Mouse (Mus musculus): Measurements from ENCODE around the gene Lipe. TPM values are rescaled to one million over a fixed set of nuclear protein-coding genes. Genes with fewer than 3 reads are reported as not detected.

Gene Lipe
- total and polyA plus RNA-seq, 3 experiments: 4.5 to 15.4 TPM; not detected in 1

- no peaks in the 10 kb centered on the region for H3K36me3 ChIP-seq (ENCODE audit: control insufficient read depth in 1 of 2, insufficient read depth in 2 of 2, low read length in 2 of 2)
- no peak overlapping the region for H3K4me3 ChIP-seq (ENCODE audit: control insufficient read depth in 1 of 2, insufficient read depth in 1 of 2, low read depth in 2 of 2, low read length in 2 of 2)
- no peaks in the 10 kb centered on the region for H3K27me3 ChIP-seq (ENCODE audit: control insufficient read depth in 1 of 2, insufficient read depth in 2 of 2, low read length in 2 of 2)
- no peaks in the 10 kb centered on the region for H3K9me3 ChIP-seq (replicated peaks; ENCODE audit: insufficient read depth, low read length)
- TF ChIP-seq MXI1 (IDR thresholded peaks at IDR 0.05; ENCODE audit: low read depth, low read length) (no peak), RAD21 (IDR thresholded peaks at IDR 0.05; ENCODE audit: low read depth, low read length) (no peak), SIN3A (IDR thresholded peaks at IDR 0.05; ENCODE audit: low read length) (no peak), MEF2A (IDR thresholded peaks at IDR 0.05; ENCODE audit: extremely low read depth, insufficient replicate concordance, low read depth, low read length, poor library complexity, severe bottlenecking) (no peak), NRF1 (IDR thresholded peaks at IDR 0.05; ENCODE audit: insufficient read depth, low read depth, low read length, poor library complexity, severe bottlenecking) (no peak), MAZ (IDR thresholded peaks at IDR 0.05; ENCODE audit: low read depth, low read length) (no peak), MAFK (IDR thresholded peaks at IDR 0.05; ENCODE audit: borderline replicate concordance, low read depth, low read length) (no peak), HCFC1 (IDR thresholded peaks at IDR 0.05; ENCODE audit: low read depth, low read length) (no peak), GABPA (IDR thresholded peaks at IDR 0.05; ENCODE audit: low read depth, low read length) (no peak), TAL1 (IDR thresholded peaks at IDR 0.05; ENCODE audit: low read length) (no peak), TBP (IDR thresholded peaks at IDR 0.05; ENCODE audit: low read depth, low read length) (no peak), ZKSCAN1 (IDR thresholded peaks at IDR 0.05; ENCODE audit: low read depth, low read length) (no peak), CHD1 (IDR thresholded peaks at IDR 0.05; ENCODE audit: low read depth, low read length) (no peak), MAX (IDR thresholded peaks at IDR 0.05; ENCODE audit: low read length) (no peak), GATA1 (IDR thresholded peaks at IDR 0.05; ENCODE audit: low read depth, low read length) (no peak), TCF12 (IDR thresholded peaks at IDR 0.05; ENCODE audit: low read depth, low read length) (no peak)
- no peaks in the 10 kb centered on the region for H3K79me2 ChIP-seq (ENCODE audit: control insufficient read depth, insufficient read depth, low read length, poor library complexity)
- no peak overlapping the region for H3K9ac ChIP-seq (ENCODE audit: control insufficient read depth, low read depth, low read length, poor library complexity, severe bottlenecking)
- DNase-seq (ENCODE audit: low read depth, low spot score): no peak
- no peak overlapping the region for H3K27ac ChIP-seq (ENCODE audit: control insufficient read depth, low read depth, low read length)
- 0 out of 4 replicates have a peak, but pooled peaks cover 0 to 3% of the 10 kb centered on the region in 2 experiments for H3K4me1 ChIP-seq (ENCODE audit: control insufficient read depth in 1 of 2, insufficient read depth in 2 of 2, low read length in 2 of 2)
Observed at GRCm38 (mm10) chr7:25367632-25368293, 30.7 kb downstream of the Lipe start.

GRCm38 (mm10) chr7:25365937-25366625 is 32.4 kb downstream of the Lipe start:
- Histone ChIP-seq H3K9me3 (replicated peaks; ENCODE audit: insufficient read depth, low read length) (no peaks in the 10 kb centered on the region), H3K36me3 (ENCODE audit: control insufficient read depth in 1 of 2, insufficient read depth in 2 of 2, low read length in 2 of 2) (no peaks in the 10 kb centered on the region), H3K27me3 (ENCODE audit: control insufficient read depth in 1 of 2, insufficient read depth in 2 of 2, low read length in 2 of 2) (no peaks in the 10 kb centered on the region), H3K79me2 (ENCODE audit: control insufficient read depth, insufficient read depth, low read length, poor library complexity) (no peaks in the 10 kb centered on the region), H3K4me3 (ENCODE audit: control insufficient read depth in 1 of 2, insufficient read depth in 1 of 2, low read depth in 2 of 2, low read length in 2 of 2) (no peak overlapping the region), H3K4me1 (ENCODE audit: control insufficient read depth in 1 of 2, insufficient read depth in 2 of 2, low read length in 2 of 2) (no peaks in the 10 kb centered on the region), H3K9ac (ENCODE audit: control insufficient read depth, low read depth, low read length, poor library complexity, severe bottlenecking) (no peak overlapping the region), H3K27ac (ENCODE audit: control insufficient read depth, low read depth, low read length) (no peak overlapping the region)
- TF ChIP-seq ZMIZ1 (IDR thresholded peaks at IDR 0.05; ENCODE audit: low read depth, low read length): no peak
- TF ChIP-seq NRF1 (IDR thresholded peaks at IDR 0.05; ENCODE audit: insufficient read depth, low read depth, low read length, poor library complexity, severe bottlenecking): no peak
- TF ChIP-seq TBP (IDR thresholded peaks at IDR 0.05; ENCODE audit: low read depth, low read length): no peak
- TF ChIP-seq BHLHE40 (IDR thresholded peaks at IDR 0.05; ENCODE audit: borderline replicate concordance, low read depth, low read length): no peak
- no peak for TF ChIP-seq GABPA (IDR thresholded peaks at IDR 0.05; ENCODE audit: low read depth, low read length)
- no peak for TF ChIP-seq POLR2A (IDR thresholded peaks at IDR 0.05; ENCODE audit: control insufficient read depth in 1 of 2, insufficient read depth in 1 of 2, low read depth in 1 of 2, low read length in 2 of 2, poor library complexity in 1 of 2)
- TF ChIP-seq E2F4 (IDR thresholded peaks at IDR 0.05; ENCODE audit: borderline replicate concordance, low read depth, low read length): no peak
- TF ChIP-seq TAL1 (IDR thresholded peaks at IDR 0.05; ENCODE audit: low read length): no peak
- no peak for TF ChIP-seq ZC3H11A (IDR thresholded peaks at IDR 0.05; ENCODE audit: low read depth, low read length)
- TF ChIP-seq KAT2A (conservative IDR thresholded peaks at IDR 0.05; ENCODE audit: low read depth, low read length): no peak
- no peak for TF ChIP-seq ZNF384 (IDR thresholded peaks at IDR 0.05; ENCODE audit: low read depth, low read length)
- DNase-seq (ENCODE audit: low read depth, low spot score): no peak

All from MEL (cell line).